Mouse (Mus musculus): ENCODE data around the gene Cda.
"Not testable (repeated sequence)": the region's sequence is repeated elsewhere in the genome, so short reads cannot be mapped to it uniquely, and the experiment has no call there.

The Cda gene

DNA sequence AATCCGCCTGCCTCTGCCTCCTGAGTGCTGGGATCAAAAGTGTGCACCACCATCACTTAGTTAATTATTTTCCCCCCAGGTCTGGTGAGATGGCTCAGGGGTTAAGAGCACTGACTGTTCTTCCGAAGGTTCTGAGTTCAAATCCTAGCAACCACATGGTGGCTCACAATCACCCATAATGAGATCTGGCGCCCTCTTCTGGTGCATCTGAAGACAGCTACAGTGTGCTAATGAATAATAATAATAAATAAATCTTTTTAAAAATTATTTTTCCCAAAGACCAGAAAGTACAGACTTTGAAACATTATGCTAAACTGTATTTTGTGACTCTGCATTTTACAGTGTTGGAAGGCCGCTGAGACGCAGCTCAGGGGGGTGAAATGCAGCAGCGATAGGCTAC is 32.1 kb downstream of the Cda start:
- in situ Hi-C loops (cut with MboI; ENCODE audit: low sequenced_read_pairs) = no loop called here

GRCm38 (mm10) chr4:138335036-138335435 is 32.8 kb downstream of the Cda start:
- in situ Hi-C loops (cut with MboI; ENCODE audit: low sequenced_read_pairs) = no loop called here

DNA sequence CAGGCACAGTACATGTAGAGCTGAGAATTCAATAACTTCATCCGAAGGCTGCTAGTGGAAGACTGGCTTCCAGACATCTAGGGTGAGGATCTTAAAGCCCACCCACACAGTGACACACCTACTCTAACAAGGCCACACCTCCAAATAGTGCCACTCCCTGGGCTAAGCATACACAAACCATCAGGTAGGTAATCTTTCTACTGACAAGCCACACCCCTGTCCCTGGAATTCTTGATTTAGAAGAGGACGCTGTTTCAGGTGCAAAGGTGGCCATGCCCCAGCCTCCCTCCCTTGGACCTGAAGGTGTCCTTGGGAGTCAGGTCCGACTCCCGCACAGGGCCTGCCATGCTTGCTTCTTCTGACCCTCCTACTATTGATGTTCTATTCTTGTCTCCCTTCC is 34.7 kb downstream of the Cda start:
- in situ Hi-C loops (cut with MboI; ENCODE audit: low sequenced_read_pairs) = no loop called here

GRCm38 (mm10) chr4:138331647-138332046 is 36.1 kb downstream of the Cda start:
- in situ Hi-C loops (cut with MboI; ENCODE audit: low sequenced_read_pairs) = no loop called here

DNA sequence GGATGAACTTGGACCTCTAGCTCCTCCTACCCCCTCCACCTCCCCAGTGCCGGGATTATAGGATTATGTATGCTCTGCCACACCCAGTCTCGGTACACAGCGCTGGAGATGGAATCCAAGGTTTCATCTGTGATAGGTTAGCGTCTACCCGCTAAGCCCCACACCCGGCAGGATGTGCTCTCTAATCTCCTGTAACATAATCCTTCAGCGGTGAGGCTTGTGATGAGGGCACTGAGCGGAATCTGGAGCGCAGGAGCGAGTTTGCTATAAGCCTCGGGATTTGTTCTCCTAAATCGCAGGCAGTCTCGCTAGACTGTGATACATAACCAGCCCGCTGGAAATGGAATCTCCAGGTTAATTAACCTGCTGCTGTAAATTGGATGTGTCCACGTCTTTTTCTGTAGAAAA is 37.5 kb downstream of the Cda start:
- in situ Hi-C loops (cut with MboI; ENCODE audit: low sequenced_read_pairs) = no loop called here

- in situ Hi-C loops (cut with MboI; ENCODE audit: low sequenced_read_pairs) = no loop called here
These were observed 39.8 kb downstream of the Cda start for GRCm38 (mm10) chr4:138327891-138328470.

DNA sequence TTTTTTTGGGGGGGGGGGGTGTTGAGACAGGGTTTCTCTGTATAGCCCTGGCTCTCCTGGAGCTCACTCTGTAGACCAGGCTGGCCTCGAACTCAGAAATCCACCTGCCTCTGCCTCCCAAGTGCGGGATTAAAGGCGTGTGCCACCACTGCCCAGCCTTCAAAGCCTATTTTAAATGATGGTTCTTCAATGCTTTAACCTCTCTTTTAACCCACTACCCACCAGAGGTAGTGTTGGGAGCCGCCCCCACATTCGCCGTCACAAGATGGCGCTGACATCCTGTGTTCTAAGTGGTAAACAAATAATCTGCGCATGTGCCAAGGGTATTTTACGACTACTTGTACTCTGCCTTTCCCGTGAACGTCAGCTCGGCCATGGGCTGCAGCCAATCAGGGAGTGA is 40.6 kb downstream of the Cda start:
- in situ Hi-C loops (cut with MboI; ENCODE audit: low sequenced_read_pairs) = not testable (repeated sequence)

DNA sequence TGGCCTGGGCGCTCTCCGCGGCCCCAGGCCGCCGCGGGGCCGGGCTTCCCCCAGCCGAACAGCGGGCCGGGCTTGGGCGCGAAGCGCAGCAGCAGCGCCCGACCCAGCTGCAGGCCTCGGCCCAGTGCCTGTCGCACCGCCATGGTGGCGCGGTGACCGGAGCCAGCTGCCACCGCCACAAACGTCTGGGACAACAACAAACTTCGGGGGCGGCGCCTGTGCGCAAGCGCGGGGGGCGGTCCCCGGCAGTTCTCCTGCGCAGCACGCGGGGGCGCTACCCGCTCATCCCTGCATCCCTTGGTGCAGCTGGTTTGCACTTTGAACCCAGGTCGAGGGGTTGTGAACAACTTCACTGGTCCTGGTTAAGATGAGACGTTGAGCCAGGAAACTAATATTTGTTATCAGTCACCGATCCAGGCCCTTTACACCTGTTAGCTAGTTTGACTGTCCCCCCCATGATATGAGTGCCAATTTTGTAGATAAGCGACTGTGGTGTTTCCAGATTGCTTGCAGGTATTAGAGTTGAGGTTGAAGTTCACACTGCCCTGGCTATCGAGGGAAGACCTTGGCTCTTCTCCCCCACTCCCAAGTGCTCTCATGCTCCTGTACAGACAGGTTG is 41.6 kb downstream of the Cda start, which contains the start of gene Pink1:
Gene Pink1 (minus strand): TSS at position 231 of the 619 bp plus-strand sequence.
- in situ Hi-C loops (cut with MboI; ENCODE audit: low sequenced_read_pairs) = no loop called here

- in situ Hi-C loops (cut with MboI; ENCODE audit: low sequenced_read_pairs) = no loop called here
These were observed 42.2 kb downstream of the Cda start for GRCm38 (mm10) chr4:138325466-138326076.

GRCm38 (mm10) chr4:138324451-138324850 is 43.3 kb downstream of the Cda start:
- in situ Hi-C loops (cut with MboI; ENCODE audit: low sequenced_read_pairs) = loop anchor here (5.0 kb wide), 1 partner anchor 103 kb away; no protein-coding TSS in a partner anchor

DNA sequence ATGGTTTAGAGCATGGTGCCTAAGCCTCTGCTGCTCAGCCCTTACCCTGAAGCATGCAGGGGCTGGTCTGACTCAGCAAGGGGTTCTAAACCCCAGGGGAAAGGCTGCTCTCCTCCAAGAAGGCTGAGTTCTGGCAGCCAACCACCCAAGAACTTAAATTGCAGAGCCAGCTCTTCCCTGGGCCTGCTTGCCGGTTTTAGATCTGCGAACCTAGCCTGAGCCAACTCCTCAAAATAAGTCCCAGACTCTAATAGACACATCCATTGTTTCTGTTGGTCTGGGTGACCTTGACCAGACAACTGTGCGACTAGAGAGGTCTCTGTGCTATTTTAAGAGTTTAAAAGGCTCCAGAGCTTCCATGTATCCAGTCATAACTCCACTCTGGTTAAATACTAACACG is 44.0 kb downstream of the Cda start:
- in situ Hi-C loops (cut with MboI; ENCODE audit: low sequenced_read_pairs) = loop anchor here (5.0 kb wide), 1 partner anchor 104 kb away; no protein-coding TSS in a partner anchor

DNA sequence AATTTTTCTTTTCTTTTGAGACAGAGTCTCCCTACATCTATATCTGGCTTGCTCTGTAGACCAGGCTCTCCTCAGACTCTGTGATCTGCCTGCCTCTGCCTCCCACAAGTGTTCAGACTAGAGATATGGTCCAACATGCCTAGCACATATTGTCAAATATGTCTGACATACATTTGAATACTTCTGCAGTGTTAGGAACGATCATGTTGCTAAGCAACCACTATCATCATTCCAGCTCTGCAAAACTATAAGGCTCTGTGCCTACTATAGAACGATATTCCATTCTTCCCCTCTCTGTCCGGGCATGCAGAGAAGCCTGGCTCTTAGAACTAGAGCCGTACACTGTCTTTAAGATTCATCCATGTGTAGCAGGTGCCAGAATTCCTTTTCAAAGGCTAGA is 45.1 kb downstream of the Cda start:
- in situ Hi-C loops (cut with MboI; ENCODE audit: low sequenced_read_pairs) = loop anchor here (5.0 kb wide), 1 partner anchor 105 kb away; no protein-coding TSS in a partner anchor

DNA sequence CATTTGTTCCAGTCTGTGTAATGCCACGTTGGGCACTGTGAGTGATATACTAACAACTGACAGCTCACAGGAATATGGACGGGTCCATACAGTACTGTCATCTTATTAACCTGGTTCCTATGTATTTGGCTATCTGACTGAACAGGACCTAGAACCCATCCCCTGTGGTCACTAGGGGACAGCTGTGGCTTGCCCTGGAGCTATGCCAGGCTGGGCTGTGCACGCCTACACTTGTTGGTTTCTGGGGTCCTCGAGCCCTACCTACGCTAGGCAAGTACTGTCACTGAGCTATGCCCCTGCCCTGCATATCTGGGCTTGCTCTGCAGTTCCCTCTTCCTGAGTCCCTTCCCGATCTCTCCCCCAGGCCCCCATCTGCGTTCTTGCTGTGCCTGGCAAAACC is 46.3 kb downstream of the Cda start:
- in situ Hi-C loops (cut with MboI; ENCODE audit: low sequenced_read_pairs) = loop anchor here (5.0 kb wide), 1 partner anchor 106 kb away; no protein-coding TSS in a partner anchor

GRCm38 (mm10) chr4:138320711-138321110 is 47.1 kb downstream of the Cda start:
- in situ Hi-C loops (cut with MboI; ENCODE audit: low sequenced_read_pairs) = loop anchor here (5.0 kb wide), 1 partner anchor 107 kb away; no protein-coding TSS in a partner anchor

DNA sequence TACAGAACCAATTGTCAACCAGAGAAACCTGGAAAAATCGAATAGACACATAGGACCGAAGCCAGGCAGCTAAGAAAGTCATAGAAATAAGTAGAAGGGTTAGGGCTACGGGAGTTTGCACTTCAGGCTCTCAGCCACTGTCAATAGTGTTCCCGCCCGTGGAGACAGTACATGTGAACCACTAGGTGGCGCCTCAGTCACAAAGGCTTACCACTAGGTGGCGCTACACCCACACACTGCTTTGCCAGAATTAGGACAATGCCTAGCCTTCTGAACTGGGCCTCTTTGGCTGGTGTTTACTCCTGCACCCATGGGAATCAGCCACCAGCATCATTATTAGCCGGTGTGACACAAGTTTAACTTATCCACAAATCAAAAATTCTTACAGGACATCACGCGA is 48.3 kb downstream of the Cda start:
- in situ Hi-C loops (cut with MboI; ENCODE audit: low sequenced_read_pairs) = no loop called here

- in situ Hi-C loops (cut with MboI; ENCODE audit: low sequenced_read_pairs) = no loop called here
These were observed 49.1 kb downstream of the Cda start for GRCm38 (mm10) chr4:138318509-138319266.

GRCm38 (mm10) chr4:138316369-138316768 is 51.4 kb downstream of the Cda start:
- in situ Hi-C loops (cut with MboI; ENCODE audit: low sequenced_read_pairs) = no loop called here

DNA sequence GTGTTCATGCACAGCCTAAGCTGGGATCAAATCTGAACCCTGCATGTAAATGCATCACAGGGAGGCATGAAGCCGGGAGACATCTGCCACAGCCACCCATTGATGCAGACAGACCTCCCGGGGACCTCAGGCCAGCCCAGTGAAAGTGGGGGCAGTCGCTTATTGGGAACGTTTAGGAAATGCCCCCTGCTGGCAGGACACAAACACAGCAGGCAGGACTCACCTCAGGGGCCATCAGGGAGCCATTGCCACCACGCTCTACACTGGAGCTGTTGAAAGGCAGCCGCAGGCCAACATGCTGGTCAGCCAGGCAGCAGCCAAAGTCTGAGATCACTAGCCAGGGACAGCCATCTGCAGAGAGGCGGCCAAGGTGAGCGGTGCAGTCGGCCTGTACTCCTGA is 52.0 kb downstream of the Cda start:
- in situ Hi-C loops (cut with MboI; ENCODE audit: low sequenced_read_pairs) = no loop called here

- in situ Hi-C loops (cut with MboI; ENCODE audit: low sequenced_read_pairs) = no loop called here
These were observed 54.0 kb downstream of the Cda start for GRCm38 (mm10) chr4:138313795-138314194.

- in situ Hi-C loops (cut with MboI; ENCODE audit: low sequenced_read_pairs) = no loop called here
These were observed 54.8 kb downstream of the Cda start for GRCm38 (mm10) chr4:138313021-138313420.

DNA sequence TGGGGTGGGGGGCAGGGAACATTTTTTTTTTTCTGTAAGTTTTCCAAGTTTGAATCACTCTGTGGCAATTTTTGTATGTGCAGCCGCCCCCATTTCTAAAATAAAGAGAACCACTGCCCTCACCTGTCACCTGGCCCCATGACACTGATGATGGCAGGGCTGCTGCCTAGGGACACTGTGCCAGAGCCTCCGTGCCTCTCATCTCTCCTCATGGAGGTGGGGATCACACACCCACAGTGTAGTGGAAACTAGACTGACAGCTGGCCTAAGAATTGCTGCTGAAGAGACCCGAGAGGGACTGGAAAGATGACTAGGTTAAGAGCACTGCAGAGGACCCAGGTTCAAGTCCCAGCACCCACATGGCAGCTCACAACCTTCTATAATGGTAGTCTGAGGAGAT is 55.7 kb downstream of the Cda start:
- in situ Hi-C loops (cut with MboI; ENCODE audit: low sequenced_read_pairs) = no loop called here
